Mouse (Mus musculus) heart, adult 2 months (tissue): ENCODE data around the gene Hexa.

Experiments
- CTCF ChIP-seq: fragments of 200-600 bp; IDR thresholded peaks from 2 replicates; pipeline ENCODE4 v1.8.1; 2022; ENCODE audit warnings: antibody characterized with exemption, mild to moderate bottlenecking, moderate library complexity
- POLR2A ChIP-seq: fragments of 200-500 bp; IDR thresholded peaks from 2 replicates; pipeline ENCODE4 v1.6.1; 2011; ENCODE audit warnings: mild to moderate bottlenecking, low read depth, low read length, control low read depth; ENCODE audit not compliant: insufficient read depth

GRCm38 (mm10) chr9:59578505-59578867 lies 39.1 kb downstream of the Hexa start:
- TF ChIP-seq CTCF (no peak), POLR2A (no peak)
